Mouse (Mus musculus): ENCODE measurements at regions not wholly inside any gene's neighbourhood (a gene's known extent, or its start where the extent isn't known, plus 50 kb on each side); places are given as distances from the start of the nearest gene placed in this dataset.
"Not testable (repeated sequence)": the region's sequence is repeated elsewhere in the genome, so short reads cannot be mapped to it uniquely, and the experiment has no call there.

DNA sequence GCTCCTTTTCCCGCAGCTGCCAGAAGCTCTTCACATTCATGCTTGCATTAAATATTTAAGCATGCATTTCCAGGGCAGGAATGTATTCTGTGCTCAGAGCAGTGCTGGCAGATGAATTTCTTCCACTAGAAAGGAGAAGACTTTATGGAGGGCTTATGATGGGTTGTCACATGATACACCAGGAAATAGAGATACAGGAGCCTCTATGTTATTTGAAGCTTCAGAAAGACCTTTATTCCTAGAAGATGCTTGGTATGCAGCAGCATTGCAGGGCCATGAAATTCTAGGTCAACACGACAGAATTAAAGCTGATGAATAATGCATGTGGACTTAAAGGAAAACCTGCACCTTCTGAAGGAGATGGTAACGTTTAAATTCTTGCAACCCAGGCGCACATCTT lies 212.1 kb downstream of the Adgrg6 start:
- no peak for DNase-seq

DNA sequence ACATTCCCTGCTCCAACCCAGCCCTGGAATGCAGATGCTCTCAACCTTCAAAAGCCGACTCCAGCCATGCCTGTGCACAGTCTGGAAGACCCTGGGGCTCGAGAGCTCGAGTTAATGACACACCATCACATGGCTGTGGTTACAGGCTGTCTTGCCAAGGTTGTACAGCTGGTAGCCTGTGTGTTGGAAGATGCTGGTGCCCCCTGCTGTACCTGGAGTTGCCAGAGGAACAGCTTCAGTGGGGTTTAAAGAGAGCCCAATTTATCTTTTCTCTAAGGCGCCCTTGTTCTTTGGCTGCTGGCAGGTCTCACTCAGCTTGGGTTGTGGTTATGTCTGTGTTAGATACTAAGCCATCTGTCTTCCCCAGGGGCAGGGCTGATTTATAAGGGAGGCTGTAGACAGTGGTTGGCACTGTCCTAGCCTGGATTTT lies 212.8 kb downstream of the Adgrg6 start:
- DNase-seq: peak; percentile 15

DNA sequence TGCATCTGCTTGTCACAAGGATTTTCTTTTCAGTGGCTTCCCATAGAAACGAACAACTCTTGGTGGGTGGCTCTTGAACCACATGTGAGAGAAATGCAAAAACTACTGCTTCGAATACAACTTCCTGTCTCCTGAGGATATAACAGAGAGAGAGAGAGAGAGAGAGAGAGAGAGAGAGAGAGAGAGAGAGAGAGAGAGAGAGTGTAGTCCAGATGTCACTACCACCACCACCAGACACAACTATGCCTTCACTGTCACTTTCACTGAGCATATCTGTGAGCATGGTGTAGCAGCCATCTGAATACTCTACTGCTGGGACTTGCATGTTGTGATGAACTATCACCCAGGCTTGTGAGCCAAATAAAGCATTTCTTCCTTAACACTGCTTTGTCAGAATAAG lies 216.6 kb downstream of the Adgrg6 start:
- DNase-seq: no peak

- no peak for DNase-seq
Measured at GRCm38 (mm10) chr10:14326229-14326628, 219.2 kb downstream of the Adgrg6 start.

DNA sequence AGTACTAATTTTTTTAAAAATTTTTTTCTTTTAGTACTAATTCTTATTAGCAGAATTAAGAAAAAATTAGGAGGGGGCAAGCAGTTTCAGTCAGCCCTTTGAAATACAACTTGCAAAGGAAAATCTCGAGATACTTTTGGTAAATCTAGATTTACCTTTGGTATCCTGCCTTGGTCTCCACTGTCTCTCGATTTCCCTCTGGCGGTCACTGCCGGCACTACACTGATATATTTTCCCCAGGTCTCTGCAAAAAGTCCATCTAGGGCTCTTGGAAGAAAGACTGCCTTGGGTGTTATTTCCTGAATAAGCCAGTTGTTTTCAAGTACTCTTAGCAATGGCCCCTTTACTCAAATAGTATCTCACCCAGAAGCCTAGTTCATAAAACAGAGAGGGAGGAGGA lies 224.0 kb downstream of the Adgrg6 start:
- peak; percentile 88 for DNase-seq

DNA sequence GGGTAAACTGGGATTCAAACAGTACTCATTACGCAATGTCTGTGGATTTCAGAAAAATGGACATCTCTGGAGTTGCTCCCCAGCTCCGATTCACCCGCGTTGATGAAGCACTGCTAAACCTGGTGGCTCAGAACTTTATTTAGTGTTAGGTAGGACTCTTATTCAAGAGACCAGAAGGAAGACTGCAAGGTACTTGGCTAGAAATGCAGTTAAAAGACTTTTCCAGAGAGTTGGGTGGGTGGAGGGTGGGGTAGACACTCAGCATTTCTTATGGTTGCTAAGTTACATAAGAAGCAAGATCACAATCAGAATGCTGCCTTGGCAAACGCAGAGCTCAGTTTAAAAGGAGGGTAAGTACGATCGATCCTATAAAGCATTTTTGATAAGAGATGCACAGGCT lies 230.2 kb downstream of the Adgrg6 start:
- no peak for DNase-seq

GRCm38 (mm10) chr10:14314607-14315006 lies 230.9 kb downstream of the Adgrg6 start:
- DNase-seq: no peak

- DNase-seq: no peak
Measured at GRCm38 (mm10) chr10:14314004-14314581, 231.4 kb downstream of the Adgrg6 start.

- no peak for DNase-seq
Measured at GRCm38 (mm10) chr10:14312959-14313358, 232.5 kb downstream of the Adgrg6 start.

DNA sequence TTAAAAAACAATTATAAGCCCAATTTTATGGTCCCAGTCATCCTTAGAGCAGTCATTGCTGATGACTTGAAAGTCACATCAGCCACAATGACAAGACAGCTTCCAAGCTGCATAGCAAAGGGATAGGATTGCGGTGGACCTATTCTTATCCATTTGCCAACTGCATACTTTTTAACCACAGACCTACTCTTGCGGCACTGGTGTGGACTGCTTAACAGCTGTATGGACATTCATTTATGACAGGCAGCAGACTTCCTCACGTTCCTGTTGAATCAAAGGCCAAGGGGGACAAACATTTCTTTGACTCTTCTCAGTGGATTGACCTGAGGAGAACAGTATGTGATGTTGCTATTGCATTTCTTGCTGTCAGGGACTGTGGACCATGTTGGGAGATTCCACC lies 233.5 kb downstream of the Adgrg6 start:
- DNase-seq: no peak

DNA sequence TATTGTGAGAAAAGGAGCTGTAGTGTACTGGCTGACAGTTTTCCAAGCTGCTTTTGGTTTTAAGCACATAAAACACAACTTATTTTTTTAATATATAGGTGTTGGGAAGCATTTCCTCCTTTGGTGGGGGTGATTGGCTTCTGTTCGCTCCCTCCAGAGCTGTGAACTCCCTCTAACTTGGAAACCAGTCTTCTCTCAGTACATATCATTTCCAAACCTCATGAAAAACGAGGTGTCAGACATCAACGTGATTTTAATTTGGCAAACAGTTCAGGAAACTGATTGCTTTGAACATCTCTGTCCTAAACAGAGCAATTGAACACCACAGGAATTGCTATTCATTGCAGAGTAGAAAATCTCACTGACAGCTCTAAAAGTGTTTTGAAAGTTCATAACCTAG lies 238.6 kb downstream of the Adgrg6 start:
- DNase-seq: no peak

DNA sequence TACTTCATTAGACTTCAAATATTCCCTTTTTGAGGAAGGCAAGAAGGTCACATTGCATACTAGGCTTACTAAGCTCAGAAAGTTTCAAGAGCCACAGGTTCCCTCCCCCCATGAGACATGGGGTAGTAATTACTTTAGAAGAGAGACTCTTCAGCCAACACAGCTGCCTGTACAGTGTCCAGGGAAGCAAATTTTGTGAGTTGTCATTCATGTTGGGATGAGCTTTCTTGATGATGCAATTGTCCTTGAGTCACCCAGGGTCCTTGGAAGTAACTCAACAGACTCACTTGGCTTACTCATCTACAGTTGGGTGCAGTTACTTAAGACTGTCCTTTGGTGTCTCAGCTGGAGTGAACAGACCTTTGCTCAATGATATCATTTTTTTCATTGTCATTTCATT lies 242.0 kb downstream of the Adgrg6 start:
- DNase-seq: no peak

- DNase-seq: no peak
Measured at GRCm38 (mm10) chr10:14296147-14296546, 249.3 kb downstream of the Adgrg6 start.

- DNase-seq: not testable (repeated sequence)
Measured at GRCm38 (mm10) chr10:14292701-14293100, 252.8 kb downstream of the Adgrg6 start.

DNA sequence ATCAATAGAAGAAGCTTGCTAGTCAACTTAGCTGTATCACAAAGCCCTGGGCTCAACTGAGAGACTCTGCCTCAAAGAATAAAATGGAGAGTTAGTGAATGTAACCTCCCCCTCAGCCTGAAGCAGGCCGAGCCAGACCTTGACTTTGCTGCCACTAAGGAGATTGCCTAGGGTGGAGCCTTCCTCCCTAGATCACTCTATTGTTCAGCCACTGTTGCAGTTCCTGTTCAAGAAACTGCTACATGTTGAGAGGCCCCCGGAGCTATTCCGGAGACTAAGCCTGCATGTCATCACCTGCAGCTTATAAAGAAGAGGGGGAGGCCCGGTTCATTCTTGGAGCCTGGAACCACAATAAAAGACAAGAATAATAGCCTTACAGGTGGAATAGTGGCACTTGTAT lies 257.9 kb downstream of the Adgrg6 start:
- no peak for DNase-seq

DNA sequence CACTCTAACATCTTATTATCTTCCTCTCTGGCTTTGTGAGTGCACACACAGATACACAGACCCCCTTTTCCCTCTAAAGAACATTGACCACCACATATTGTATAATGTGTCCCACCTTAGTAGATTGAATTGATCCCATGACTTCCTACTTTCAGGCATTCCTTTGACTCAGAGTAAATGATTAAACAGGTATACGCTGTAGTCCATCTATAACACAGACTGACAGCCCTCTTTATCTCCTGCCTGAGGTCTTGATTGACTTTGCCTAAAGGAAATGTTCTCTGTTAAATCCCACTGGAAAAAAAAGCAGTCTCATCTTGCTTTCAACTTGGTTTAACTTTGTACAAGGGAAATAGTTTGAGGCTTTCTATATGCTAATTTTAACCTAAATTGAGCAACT lies 268.8 kb downstream of the Adgrg6 start:
- no peak for DNase-seq

GRCm38 (mm10) chr10:14275477-14275876 lies 270.0 kb downstream of the Adgrg6 start:
- DNase-seq: no peak

GRCm38 (mm10) chr10:14270008-14270407 lies 275.5 kb downstream of the Adgrg6 start:
- no peak for DNase-seq

DNA sequence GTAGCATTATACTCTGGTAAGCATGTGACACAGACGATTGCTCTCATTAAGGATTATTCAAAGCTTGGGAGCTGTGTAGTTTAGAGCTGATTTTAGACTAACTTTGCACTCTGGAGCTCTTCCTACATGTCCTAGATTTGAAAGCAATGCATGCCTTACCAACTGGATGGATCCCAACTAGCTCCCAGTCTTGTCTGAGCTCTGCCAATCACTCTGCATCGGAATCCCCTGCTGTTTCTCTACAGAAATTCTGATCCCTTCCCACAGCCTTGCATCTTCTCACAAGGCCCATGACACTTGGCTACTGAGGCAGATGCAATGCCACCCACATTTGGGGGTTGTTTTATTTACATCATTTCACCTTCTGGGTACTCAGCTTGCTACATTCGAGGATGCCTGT lies 277.8 kb downstream of the Adgrg6 start:
- DNase-seq: no peak

- no peak for DNase-seq
Measured at GRCm38 (mm10) chr10:14239670-14240069, 273.8 kb downstream of the Hivep2 start.

DNA sequence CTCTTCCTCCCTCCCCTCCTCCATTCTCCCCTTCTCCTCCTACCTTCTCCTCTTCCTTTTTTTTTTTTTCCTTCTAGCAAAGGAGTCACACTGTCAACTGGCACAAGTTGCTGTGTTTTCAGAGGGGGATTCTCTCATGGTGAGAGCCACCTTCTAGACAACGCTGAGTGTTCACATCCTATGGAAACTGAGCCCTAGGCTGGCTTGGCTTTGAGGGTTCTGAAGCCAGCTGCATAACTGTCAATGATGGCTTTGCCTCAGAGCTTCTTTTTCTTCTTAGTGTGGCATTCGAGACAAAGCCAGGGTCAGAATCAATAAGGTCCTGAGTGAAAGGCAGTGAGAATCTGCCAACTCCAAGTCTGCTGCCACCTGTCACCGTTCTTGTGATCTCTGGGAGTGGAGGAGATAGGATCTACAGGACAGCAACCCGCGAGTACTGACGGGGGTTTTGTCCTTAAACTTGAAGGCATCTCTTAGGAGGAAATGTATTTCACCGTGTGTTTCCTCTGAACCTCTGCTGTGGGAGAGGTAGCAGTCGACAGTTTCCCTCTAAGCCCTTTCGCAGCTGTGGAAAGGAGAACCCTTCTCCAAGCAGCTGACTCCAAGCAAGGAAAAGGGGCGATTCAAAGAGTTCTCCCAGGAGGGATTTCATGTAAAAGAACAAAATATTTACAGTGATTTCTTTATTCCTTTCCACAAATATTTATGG lies 269.2 kb downstream of the Hivep2 start:
- DNase-seq: no peak

GRCm38 (mm10) chr10:14234005-14234602 lies 268.2 kb downstream of the Hivep2 start:
- DNase-seq: no peak

DNA sequence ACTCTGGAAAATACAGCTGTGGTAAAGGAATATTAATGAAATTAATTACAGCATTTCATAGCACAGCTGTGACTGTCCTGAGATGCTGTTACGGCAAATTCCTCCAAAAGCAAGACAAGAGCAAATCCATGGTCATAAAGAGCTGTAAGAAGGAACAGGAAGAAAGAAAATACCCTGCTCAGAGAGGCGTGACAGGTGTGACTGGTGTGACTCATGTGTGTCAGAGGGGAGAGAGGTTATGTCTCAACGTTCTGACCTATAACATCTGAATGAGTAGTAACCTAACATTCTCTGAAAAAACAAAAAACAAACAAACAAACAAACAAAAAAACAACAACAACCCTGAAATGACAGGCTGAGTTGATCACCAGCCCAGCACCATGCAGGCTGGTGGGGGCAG lies 267.5 kb downstream of the Hivep2 start:
- no peak for DNase-seq

GRCm38 (mm10) chr10:14231464-14231863 lies 265.6 kb downstream of the Hivep2 start:
- DNase-seq: no peak

- no peak for DNase-seq
Measured at GRCm38 (mm10) chr10:14217284-14217683, 251.4 kb downstream of the Hivep2 start.
